Mouse (Mus musculus) Patski (cell line): ENCODE measurements around the gene Zfp964. TPM values are rescaled to one million over a fixed set of nuclear protein-coding genes. Genes with fewer than 3 reads are reported as not detected.
A peak's percentile ranks its signal among the peaks of the same experiment; 100 is the strongest.
"Not testable (repeated sequence)": the region's sequence is repeated elsewhere in the genome, so short reads cannot be mapped to it uniquely, and the experiment has no call there.

Source experiments
- ATAC-seq: fragments of 100-300 bp; one replicate; pipeline ENCODE4 v1.8.0; 2021
- CTCF ChIA-PET: fragments of 350-600 bp; sonication (Branson Sonifier 250); formaldehyde crosslinking; loops from one replicate; lab custom pipeline; 2022; ENCODE audit warnings: inconsistent platforms; lab: Charles Lee
- POLR2A ChIA-PET: fragments of 350-600 bp; sonication (Branson Sonifier 250); formaldehyde crosslinking; loops from one replicate; lab custom pipeline; 2022; ENCODE audit warnings: antibody characterized with exemption, inconsistent platforms; lab: Charles Lee
- DNase-seq: peaks from one replicate; pipeline ENCODE4 v3.0.0-alpha.2; 2011; ENCODE audit warnings: low read depth, low spot score
- H3K27me3 ChIP-seq: fragments of 371-371 bp; one replicate; pipeline ENCODE4 v1.5.1; 2021
- CTCF ChIP-seq: fragments of 100-300 bp; IDR thresholded peaks from one replicate; pipeline ENCODE4 v1.5.1; 2021
- in situ Hi-C: fragments of 300-500 bp; cut with MboI; formaldehyde crosslinking; loops from 3 replicates; pipeline ENCODE4 v1.11.1; 2018; ENCODE audit warnings: low pct_unique_long_range_greater_than_20kb, mixed read lengths
- polyA plus RNA-seq: library from polyadenylated mRNA; unstranded; gene quantifications from one replicate; pipeline ENCODE4 v1.2.3, GENCODE M21; 2021

The Zfp964 gene
- 3.0 TPM for polyA plus RNA-seq

DNA sequence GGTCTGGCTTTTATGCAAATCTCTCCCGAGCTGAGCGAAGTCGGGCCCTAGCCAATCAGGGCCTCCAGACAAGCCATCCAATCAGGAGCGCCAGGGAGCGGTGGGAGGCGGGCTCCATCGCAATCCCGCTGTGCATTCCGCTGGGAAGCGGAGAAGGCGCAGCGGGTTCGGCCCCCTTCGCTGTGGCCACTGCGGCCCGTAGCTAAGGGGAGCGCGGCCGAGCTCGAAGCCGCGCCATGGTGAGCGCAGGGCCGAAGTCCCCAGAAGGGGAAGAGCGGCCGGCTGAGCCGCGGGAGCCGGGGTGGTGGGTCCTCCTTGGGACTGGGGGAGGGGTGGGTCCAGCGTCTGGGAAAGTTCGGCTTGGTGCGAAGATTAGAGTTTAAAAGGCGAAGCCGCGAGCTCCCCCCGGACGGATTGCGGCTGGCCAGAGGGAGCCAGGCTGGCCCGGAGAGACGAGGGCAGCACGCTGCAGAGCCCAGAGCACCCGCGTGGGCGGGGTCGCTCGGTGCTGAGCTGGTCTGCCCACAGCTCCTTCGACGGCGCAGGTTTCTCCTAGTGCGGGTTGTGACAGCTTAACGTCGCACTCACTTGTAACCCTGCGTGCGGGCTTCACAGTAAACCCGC is at the start of gene Zfp964:
Gene Zfp964 (plus strand): TSS at position 122 of the 624 bp plus-strand sequence.
- TF ChIP-seq CTCF: no peak
- no peaks in the 10 kb centered on the region for H3K27me3 ChIP-seq
- in situ Hi-C loops: no loop called here
- ChIA-PET CTCF (interaction anchor here (1.2 kb wide), 1 partner anchor 29 kb away, joined by 6 read pairs; the partner anchor contains the start of gene Zfp868), POLR2A (interaction anchor here (0.8 to 1.0 kb wide), 2 partner anchors 29 to 247 kb away, joined by 3 read pairs; partner anchors contain the start of gene Zfp868)
- ATAC-seq: peak; percentile 100
- DNase-seq: peak; percentile 75

DNA sequence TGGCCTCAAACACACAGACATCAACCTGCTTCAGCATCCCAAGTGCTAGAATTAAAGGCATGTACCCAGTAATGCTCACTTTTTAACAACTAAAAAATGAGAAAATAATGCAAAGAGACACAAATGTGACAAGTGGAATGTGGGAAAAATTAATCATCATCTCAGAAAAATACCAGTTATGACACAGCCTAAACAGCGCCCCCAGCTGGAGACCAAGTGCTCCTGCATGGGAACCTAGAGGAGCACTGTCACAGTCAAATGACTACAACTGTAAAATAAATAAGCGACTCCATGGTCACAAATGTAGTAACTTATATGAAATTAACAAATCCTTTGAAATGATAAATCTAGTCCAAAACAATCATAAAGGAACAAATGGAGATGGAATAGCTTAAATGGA is 39.6 kb upstream of the Zfp964 start:
- TF ChIP-seq CTCF: peak; percentile 73
- CTCF ChIA-PET: no interaction called here
- ATAC-seq (no peak), DNase-seq (no peak)
- no peaks in the 10 kb centered on the region for H3K27me3 ChIP-seq
- in situ Hi-C loops: no loop called here
- POLR2A ChIA-PET: no interaction called here

DNA sequence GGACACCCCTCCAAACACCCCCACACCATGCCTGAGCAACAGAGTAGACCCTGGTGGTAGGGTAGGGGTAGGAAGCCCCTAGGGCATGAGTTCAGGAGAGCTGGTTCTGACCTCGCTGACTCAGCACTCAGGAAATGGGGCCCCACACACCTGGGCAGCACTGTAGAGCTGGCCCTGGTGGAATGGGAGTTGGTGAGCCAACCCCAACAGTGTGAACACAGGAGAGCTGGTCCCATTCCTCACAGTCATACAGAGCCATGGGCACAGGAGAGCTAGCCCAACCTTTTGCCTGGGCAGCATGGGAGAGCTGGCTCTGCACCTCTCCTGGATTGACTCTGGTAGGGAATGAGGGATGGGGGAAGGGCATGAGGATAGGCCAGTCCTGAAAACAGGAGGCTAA is 36.2 kb upstream of the Zfp964 start:
- CTCF ChIA-PET: no interaction called here
- POLR2A ChIA-PET: no interaction called here
- in situ Hi-C loops: no loop called here
- H3K27me3 ChIP-seq: no peaks in the 10 kb centered on the region
- DNase-seq (no peak), ATAC-seq (no peak)
- no peak for TF ChIP-seq CTCF

DNA sequence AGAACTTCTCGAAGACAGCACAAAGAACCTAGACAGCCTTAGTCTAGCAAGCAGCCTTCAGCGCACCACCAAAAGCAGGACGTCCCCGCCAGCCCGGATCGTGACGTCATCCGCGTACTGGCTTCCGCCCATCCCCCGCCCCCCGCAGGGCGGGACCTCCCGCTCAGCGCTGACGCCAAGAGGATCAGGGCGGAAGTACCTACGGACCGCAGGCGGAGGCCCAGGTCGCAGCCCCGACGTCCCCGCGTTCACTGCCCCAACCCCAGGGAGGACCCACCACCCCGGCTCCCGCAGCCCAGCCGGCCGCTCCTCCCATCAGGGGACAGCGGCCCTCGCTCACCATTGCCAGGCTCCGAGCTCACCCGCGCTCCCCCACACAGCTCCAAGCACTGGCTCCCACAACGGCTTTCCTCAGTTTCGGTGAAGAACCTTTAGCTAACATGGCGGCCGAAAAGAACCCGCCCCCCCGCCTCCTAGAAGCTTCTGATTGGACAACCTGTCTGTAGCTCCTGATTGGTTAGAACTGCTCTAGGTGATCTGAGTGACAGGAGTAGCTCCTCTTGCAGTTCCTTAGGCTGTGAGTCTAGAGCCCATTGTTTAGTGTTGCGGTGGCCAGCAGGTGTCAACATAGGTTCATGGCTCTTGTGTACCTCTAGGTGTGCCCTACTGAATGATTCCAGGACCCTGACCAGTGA is 29.0 kb upstream of the Zfp964 start, which contains the start of gene Zfp868:
Gene Zfp868 (minus strand): TSS at position 454 of the 695 bp plus-strand sequence.
- in situ Hi-C loops: loop anchor here (5.0 kb wide), 1 partner anchor 167 kb away; the partner anchor contains the start of genes Atp13a1 and Zfp866
- POLR2A ChIA-PET: interaction anchor here (1.5 kb wide), 1 partner anchor 30 kb away, joined by 3 read pairs; the partner anchor contains the start of gene Zfp964
- TF ChIP-seq CTCF: peak; percentile 86
- H3K27me3 ChIP-seq: no peaks in the 10 kb centered on the region
- ATAC-seq (peak; percentile 100), DNase-seq (peak; percentile 80)
- CTCF ChIA-PET: interaction anchor here (0.6 to 1.2 kb wide), 14 partner anchors 9 to 233 kb away, joined by 3 to 10 read pairs (median 4); partner anchors contain the start of genes Zfp963 and Zfp964

DNA sequence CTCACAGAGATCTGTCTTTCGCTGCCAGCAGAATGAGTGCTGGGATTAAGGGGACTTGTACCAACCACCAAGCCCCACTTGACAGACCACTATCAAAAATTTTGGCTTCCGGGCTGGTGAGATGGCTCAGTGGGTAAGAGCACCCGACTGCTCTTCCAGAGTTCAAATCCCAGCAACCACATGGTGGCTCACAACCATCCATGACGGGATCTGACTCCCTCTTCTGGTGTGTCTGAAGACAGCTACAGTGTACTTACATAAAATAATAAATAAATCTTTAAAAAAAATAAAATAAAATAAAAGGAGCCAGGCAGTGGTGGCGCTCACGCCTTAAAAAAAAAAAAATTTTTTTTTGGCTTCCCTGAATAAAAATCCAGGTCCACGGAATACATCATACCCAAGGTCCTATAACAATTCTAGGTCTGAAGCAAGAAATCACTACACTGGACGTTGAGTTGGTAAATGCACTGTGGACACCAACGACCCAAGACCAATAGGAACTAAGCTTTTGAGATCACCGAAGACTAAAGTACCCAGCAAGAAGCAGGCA is 396 bp upstream of the Zfp964 start:
- no peak for TF ChIP-seq CTCF

DNA sequence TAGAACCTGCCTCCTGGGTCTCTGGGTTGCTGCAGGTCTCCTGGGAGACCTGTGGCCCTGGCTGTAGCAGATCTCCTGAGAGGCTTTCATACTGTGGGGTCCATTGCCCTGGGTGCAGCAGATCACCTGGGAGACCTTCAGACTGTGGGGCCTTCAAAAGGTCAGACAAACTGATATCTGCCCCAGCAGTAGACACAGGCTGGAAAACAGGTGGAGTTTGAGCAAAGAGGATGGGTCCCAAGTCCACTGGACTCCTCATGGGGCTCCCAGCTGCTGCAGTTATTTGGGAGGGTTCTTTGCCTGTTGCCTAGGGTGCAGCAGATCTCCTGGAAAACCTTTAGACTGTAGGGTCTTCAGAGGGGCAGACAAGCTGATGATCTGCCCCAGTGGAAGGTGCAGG is 7.0 kb downstream of the Zfp964 start:
- ChIA-PET CTCF (no interaction called here), POLR2A (no interaction called here)
- H3K27me3 ChIP-seq: no peaks in the 10 kb centered on the region
- ATAC-seq (no peak), DNase-seq (no peak)
- no peak for TF ChIP-seq CTCF
- in situ Hi-C loops: no loop called here

More for the DNA sequence above, 396 bp upstream of the Zfp964 start:
- ChIA-PET POLR2A (interaction anchor here (0.8 kb wide), 1 partner anchor 247 kb away, joined by 3 read pairs; no protein-coding TSS in a partner anchor), CTCF (interaction anchor here (1.2 kb wide), 1 partner anchor 28 kb away, joined by 6 read pairs; the partner anchor contains the start of gene Zfp868)
- H3K27me3 ChIP-seq: no peaks in the 10 kb centered on the region
- ATAC-seq: no peak
- in situ Hi-C loops: no loop called here
- no peak for DNase-seq

DNA sequence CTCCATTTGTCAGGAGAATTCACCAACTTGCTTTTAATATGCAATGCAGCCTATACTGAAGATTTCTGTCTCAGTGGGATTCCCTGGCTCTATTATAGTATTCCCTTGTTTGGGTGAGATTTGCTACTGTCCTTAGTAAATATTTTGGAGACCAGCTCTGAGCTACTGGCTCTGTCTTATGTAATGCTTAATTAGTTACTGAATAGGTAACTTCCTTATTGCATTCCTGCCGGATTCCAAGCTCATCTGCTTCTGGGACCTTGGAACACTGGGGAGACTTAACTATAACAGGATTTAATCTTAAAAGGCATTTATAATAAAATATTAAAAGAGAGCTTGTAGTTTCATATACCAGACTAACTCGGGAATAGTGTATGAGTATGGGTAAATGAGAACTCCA is 10.8 kb downstream of the Zfp964 start:
- ATAC-seq: not testable (repeated sequence)

DNA sequence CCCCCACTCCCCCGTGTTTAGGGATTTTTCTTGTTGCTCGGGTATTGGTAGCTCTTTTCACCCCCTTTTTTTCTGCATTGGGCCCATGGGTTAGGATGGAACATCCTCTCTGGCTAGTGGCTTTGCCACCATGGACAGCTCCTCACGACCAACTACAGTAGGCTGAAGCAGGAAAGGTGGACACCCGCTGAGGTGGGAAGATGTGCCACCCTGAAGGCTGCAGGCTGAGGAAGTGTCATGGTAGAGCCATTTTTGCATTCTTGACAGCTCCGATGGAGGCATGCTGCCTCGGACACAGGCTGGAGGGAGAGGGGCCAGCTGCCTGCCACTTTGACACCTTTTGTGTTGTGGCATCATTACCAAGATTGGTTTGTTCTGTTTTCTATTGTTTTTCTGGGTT is 47.5 kb downstream of the Zfp964 start:
- ChIA-PET POLR2A (no interaction called here), CTCF (no interaction called here)
- in situ Hi-C loops: no loop called here
- ATAC-seq (no peak), DNase-seq (no peak)
- H3K27me3 ChIP-seq: no peaks in the 10 kb centered on the region
- no peak for TF ChIP-seq CTCF

More for the DNA sequence above, 10.8 kb downstream of the Zfp964 start:
- POLR2A ChIA-PET, CTCF ChIA-PET, DNase-seq, H3K27me3 ChIP-seq, in situ Hi-C loops: not testable (repeated sequence)

DNA sequence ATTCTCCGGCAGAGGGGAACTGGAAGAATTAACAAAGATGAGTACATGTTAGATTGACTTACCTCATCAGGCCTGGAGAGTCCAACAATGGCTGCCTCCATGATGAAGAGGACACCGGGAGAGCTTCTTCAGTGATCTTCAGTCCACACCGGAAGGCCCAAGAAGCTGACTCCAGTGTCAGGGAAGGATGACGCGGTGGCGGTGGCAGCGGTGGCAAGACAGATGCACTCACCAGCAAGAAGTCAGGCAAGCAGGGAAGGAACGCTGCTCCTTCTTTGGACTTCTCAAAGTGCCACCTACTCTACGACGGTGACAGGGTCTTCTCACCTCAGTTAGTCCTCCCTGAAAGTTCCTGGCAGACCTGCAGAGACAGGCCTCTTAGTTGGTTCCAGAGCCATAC is 56.3 kb downstream of the Zfp964 start, which contains the start of gene Zfp869:
Gene Zfp869 (minus strand): TSS at position 101 of the 400 bp plus-strand sequence.
- H3K27me3 ChIP-seq, DNase-seq, in situ Hi-C loops, POLR2A ChIA-PET, CTCF ChIA-PET, ATAC-seq: not testable (repeated sequence)

DNA sequence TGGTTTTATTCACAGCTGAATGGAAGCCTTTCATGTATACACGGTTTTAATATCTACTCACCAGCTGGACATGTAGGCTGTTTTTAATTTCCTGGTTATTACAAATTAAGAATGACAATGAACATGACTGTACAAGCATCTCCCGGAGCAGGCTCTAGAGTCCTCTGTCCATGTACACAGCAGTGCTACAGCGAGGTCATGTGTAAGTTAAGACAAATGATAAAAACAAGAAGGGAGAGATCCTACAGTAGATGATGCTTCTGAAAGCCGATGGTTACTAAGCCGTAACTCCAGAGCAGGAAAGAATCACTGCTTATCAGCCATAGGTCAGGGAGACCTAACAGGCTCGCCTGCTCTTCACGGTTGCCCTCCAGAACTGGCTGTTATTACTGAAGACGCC is 59.2 kb downstream of the Zfp964 start:
- TF ChIP-seq CTCF: no peak
- CTCF ChIA-PET: no interaction called here

More for the DNA sequence above, 59.2 kb downstream of the Zfp964 start:
- DNase-seq (no peak), ATAC-seq (no peak)
- POLR2A ChIA-PET: no interaction called here
- in situ Hi-C loops: no loop called here
- no peaks in the 10 kb centered on the region for H3K27me3 ChIP-seq
